Mouse (Mus musculus) stomach, embryonic 16.5 days (tissue): Measurements from ENCODE around the gene Olfr1338. TPM values are rescaled to one million over a fixed set of nuclear protein-coding genes. Genes with fewer than 3 reads are reported as not detected.
"Not testable (repeated sequence)": the region's sequence is repeated elsewhere in the genome, so short reads cannot be mapped to it uniquely, and the experiment has no call there.

Source experiments
- ATAC-seq: fragments of 200-750 bp; cut with Nextera tagmentation; 2 replicates; pipeline ENCODE4 v1.8.0; 2017; ENCODE audit warnings: moderate number of reproducible peaks, moderate TSS enrichment; ENCODE audit not compliant: insufficient read depth, low FRiP score
- H3K27ac ChIP-seq: fragments of 300-500 bp; sonication (generic); 2 replicates; pipeline ENCODE4 v1.5.1; 2014; ENCODE audit warnings: low read length
- H3K27me3 ChIP-seq: fragments of 300-500 bp; sonication (generic); 2 replicates; pipeline ENCODE4 v1.6.1; 2014; ENCODE audit warnings: low read length, control low read depth, mixed read lengths; ENCODE audit not compliant: control insufficient read depth, insufficient read depth
- H3K36me3 ChIP-seq: fragments of 300-500 bp; sonication (generic); 2 replicates; pipeline ENCODE4 v1.6.1; 2014; ENCODE audit warnings: low read length; ENCODE audit not compliant: control insufficient read depth, insufficient read depth
- H3K4me1 ChIP-seq: fragments of 300-500 bp; sonication (generic); 2 replicates; pipeline ENCODE4 v1.6.1; 2014; ENCODE audit warnings: low read length, control low read depth, mixed read lengths; ENCODE audit not compliant: control insufficient read depth, insufficient read depth
- H3K4me2 ChIP-seq: fragments of 300-500 bp; sonication (generic); 2 replicates; pipeline ENCODE4 v1.6.1; 2014; ENCODE audit warnings: low read depth, low read length, mixed read lengths
- H3K4me3 ChIP-seq: fragments of 300-500 bp; sonication (generic); replicated peaks from 2 replicates; pipeline ENCODE4 v1.5.1; 2014; ENCODE audit warnings: mild to moderate bottlenecking, low read length
- H3K9ac ChIP-seq: fragments of 300-500 bp; sonication (generic); 2 replicates; pipeline ENCODE4 v1.6.1; 2014; ENCODE audit warnings: low read length
- H3K9me3 ChIP-seq: fragments of 300-500 bp; sonication (generic); replicated peaks from 2 replicates; pipeline ENCODE4 v1.6.1; 2016; ENCODE audit warnings: low read length, control low read depth; ENCODE audit not compliant: control insufficient read depth
- WGBS: fragments of 180-500 bp; shearing (Covaris S2); extraction: QIAGEN DNeasy Blood & Tissue Kit; methylation state at CpG from one replicate; pipeline ENCODE4 v1.1.7; 2014; 5-methylcytosine and 5-hydroxymethylcytosine counted together
- polyA plus RNA-seq: library from polyadenylated mRNA; unstranded; fragments of >200 nt; fragmentation: Nextera tagmentation; extraction: Ambion mirVana; gene quantifications from 2 replicates; pipeline ENCODE4 v1.2.1, GENCODE M21; 2015

The Olfr1338 gene
- polyA plus RNA-seq = not detected in 2 replicates

DNA sequence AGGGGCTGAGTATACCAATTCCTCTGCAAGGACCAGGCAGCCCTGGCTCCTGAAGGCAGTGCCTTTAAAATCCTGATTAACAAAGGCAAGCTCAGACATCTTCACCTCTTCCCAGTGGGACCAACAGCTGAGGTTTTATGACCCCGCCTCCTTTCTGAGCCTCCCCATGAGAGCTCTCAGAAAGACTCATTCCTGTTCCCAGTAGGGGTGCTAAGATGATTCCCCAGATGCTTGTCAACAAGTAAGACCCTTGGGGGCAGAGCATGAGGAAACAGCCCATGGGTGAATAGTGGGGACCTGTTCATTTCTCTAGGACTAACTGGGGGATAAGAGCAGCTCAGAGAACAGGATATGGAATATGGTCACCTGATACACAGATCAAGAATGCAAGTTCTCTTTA is at the start of gene Olfr1338:
Gene Olfr1338 (minus strand): TSS at position 101 of the 400 bp plus-strand sequence.
- Histone ChIP-seq H3K36me3 (no peaks in the 10 kb centered on the region), H3K4me2 (no peak within 1 kb of the TSS), H3K9ac (no peak within 1 kb of the TSS), H3K4me1 (no peaks in the 10 kb centered on the region), H3K4me3 (no peak within 1 kb of the TSS), H3K27me3 (no peaks in the 10 kb centered on the region), H3K27ac (no peak within 1 kb of the TSS), H3K9me3 (no peaks in the 10 kb centered on the region)
- WGBS = 82% methylated on average over 1 of the region's 1 CpGs
- ATAC-seq = no peak

GRCm38 (mm10) chr4:118792796-118793195 is 34.3 kb upstream of the Olfr1338 start:
- not testable (repeated sequence) for H3K36me3 ChIP-seq, H3K27me3 ChIP-seq, H3K9me3 ChIP-seq, H3K27ac ChIP-seq, ATAC-seq, H3K9ac ChIP-seq, H3K4me1 ChIP-seq, H3K4me2 ChIP-seq, H3K4me3 ChIP-seq

DNA sequence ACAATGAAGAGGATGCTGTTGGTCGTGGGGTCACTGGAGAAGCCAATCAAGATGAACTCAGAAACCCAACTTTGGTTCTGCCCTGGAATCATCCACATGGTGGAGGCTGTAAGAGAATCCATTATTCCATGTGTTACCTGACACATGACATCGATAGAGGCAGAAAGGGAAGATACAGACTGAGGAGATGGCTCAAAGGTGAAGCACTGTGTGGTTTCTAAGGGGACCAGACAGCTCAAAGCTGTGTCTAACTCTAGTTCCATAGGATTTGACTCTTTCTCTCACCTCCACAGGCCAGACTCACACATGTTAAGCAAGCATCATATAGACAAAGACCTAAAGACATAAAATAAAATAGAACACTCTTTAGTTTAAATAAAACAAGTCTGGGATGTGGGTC is 23.9 kb upstream of the Olfr1338 start, which contains the start of gene Olfr1337:
Gene Olfr1337 (minus strand): TSS at position 101 of the 400 bp plus-strand sequence.
- H3K4me2 ChIP-seq = no peak within 1 kb of the TSS
- ATAC-seq = no peak
- H3K36me3 ChIP-seq = no peaks in the 10 kb centered on the region
- H3K4me1 ChIP-seq = no peaks in the 10 kb centered on the region
- no peak within 1 kb of the TSS for H3K9ac ChIP-seq
- no peaks in the 10 kb centered on the region for H3K9me3 ChIP-seq
- H3K27ac ChIP-seq = no peak within 1 kb of the TSS
- WGBS = 74% methylated on average over 2 of the region's 2 CpGs
- H3K27me3 ChIP-seq = no peaks in the 10 kb centered on the region
- no peak within 1 kb of the TSS for H3K4me3 ChIP-seq

- no peaks in the 10 kb centered on the region for H3K4me1 ChIP-seq
- WGBS = 12% methylated on average over 16 of the region's 16 CpGs
- peaks cover 4% of the 10 kb centered on the region; the same call in 1 of the 2 replicates for H3K27me3 ChIP-seq
Measured at GRCm38 (mm10) chr4:118741881-118742280, 16.7 kb downstream of the Olfr1338 start.

DNA sequence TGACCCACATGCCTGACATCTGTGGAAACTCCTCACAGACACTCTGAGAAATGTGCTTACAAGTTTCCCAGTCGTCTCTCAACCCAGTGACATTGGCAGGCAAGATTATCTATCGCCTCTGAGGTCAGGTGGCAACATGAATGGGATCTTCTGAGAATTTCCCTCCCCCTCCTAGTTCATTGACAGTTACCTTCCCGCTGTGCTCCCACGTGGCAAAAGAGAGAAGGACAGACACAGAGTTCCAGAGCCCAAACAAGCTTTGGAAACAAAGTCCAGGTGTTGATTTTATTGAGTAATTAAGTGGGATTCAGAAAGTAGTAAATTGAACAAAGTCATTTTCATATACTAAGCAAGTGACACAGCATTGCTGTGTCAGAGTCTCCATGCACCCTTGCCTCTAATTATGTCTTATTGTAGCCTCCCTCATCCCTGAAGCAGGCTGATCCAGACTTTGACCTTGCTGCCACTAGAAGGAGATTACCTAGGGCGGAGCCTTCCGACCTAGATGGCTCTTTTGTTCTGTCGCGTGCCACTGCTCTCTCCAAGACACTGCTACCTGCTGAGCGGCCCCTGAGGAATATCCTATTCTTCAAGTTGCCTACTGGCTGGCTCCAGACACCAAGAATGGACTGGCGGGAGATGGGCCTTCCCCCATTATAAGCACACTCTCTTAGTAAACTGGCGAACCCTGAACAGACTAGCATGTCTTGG is 17.4 kb downstream of the Olfr1338 start:
- no peak for ATAC-seq
- Histone ChIP-seq H3K4me3 (no peak overlapping the region), H3K9ac (no peak overlapping the region), H3K27me3 (peaks cover 4% of the 10 kb centered on the region; the same call in 1 of the 2 replicates), H3K27ac (no peak overlapping the region), H3K4me1 (no peaks in the 10 kb centered on the region), H3K9me3 (no peaks in the 10 kb centered on the region), H3K4me2 (no peak overlapping the region), H3K36me3 (no peaks in the 10 kb centered on the region)
- WGBS = 6% methylated on average over 11 of the region's 11 CpGs

More at GRCm38 (mm10) chr4:118741881-118742280, 16.7 kb downstream of the Olfr1338 start:
- Histone ChIP-seq H3K9me3 (no peaks in the 10 kb centered on the region), H3K36me3 (no peaks in the 10 kb centered on the region), H3K27ac (no peak overlapping the region), H3K9ac (no peak overlapping the region), H3K4me3 (no peak overlapping the region), H3K4me2 (no peak overlapping the region)
- ATAC-seq = no peak

DNA sequence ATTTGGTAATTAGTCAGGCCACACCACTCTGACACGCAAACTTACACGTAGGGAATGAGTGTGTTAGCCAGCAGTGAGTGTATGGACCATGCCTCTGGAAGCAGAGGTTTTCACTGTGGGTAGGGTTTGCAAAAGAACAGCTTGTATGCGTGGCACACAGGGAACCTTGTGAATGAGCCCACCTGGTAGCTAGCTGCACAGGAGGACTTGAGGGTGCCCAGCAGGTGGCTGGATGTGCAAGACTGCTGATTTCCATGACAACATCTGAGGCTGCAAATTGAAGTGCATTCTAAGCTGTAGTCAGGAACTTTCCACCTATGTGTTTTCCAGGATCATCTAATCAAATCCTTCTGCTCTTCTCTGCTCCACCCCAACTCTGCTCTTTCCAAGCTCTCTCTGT is 19.0 kb downstream of the Olfr1338 start:
- Histone ChIP-seq H3K4me2 (no peak overlapping the region), H3K9me3 (no peaks in the 10 kb centered on the region), H3K36me3 (no peaks in the 10 kb centered on the region), H3K4me3 (no peak overlapping the region), H3K9ac (no peak overlapping the region), H3K4me1 (no peaks in the 10 kb centered on the region), H3K27me3 (peaks cover 4% of the 10 kb centered on the region; the same call in 1 of the 2 replicates), H3K27ac (no peak overlapping the region)
- 61% methylated on average over 3 of the region's 3 CpGs for WGBS
- ATAC-seq = no peak

DNA sequence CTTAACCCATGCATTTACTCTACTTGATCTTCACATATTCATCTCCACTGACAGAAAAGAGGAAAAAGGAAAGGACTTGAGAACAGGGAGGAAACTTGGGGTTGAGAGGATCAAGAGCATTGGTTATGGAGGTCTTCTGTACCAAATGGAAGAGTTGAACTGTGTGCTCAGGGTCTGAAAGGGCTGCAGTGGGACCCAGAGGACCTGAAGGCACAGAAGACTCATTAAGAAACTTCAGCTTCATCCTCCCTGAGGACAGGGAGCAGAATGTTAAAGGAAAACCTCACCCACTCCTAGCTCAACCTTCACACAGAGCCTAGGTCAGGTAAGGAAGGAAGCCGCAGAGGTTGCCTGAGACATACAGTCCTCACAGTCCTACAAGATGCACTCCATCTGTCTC is 26.7 kb downstream of the Olfr1338 start, which contains the start of gene Olfr1339:
Gene Olfr1339 (plus strand): TSS at position 301 of the 400 bp plus-strand sequence.
- Histone ChIP-seq H3K4me3 (no peak within 1 kb of the TSS), H3K4me1 (no peaks in the 10 kb centered on the region), H3K4me2 (no peak within 1 kb of the TSS), H3K36me3 (no peaks in the 10 kb centered on the region), H3K9me3 (no peaks in the 10 kb centered on the region), H3K9ac (no peak within 1 kb of the TSS), H3K27me3 (no peaks in the 10 kb centered on the region), H3K27ac (no peak within 1 kb of the TSS)
- no peak for ATAC-seq
- 100% methylated on average over 1 of the region's 1 CpGs for WGBS

DNA sequence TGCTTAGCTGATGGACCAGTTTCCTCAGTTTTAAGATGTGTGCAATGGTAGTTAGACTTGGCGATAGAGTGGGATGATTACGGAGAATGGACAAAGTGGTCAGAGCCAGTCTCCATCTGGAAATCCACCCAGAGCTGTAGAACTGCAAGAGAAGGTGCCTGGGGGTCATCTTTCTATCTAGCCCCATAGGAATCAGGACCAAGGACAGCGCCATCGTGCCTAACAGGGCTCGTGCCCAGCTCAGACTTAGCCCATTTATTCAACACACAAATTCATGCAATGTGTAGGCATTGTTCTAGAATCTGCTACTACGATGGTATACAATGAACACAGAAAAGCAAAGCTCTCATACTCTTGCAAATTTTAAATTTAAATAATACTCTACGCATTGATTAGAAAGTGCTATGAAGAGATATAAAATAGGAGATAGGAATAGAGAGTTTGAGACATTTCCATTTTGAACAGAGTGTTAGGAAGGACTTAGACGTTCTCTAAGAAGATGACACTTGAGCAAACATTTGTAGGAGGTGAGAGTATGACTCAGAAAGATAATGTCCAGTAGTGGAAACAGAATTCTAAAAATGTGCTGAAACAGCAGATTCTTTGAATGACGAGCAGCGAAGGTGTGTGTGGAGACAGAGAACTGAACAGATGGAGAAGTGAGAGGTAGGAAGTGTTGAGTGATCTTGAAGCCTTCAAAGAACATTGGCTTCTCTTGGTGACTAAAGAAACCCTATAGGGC is 36.6 kb downstream of the Olfr1338 start:
- no peak overlapping the region for H3K9ac ChIP-seq
- no peak for ATAC-seq
- H3K27me3 ChIP-seq = no peaks in the 10 kb centered on the region
- H3K36me3 ChIP-seq = no peaks in the 10 kb centered on the region
- H3K27ac ChIP-seq = no peak overlapping the region
- H3K9me3 ChIP-seq = no peaks in the 10 kb centered on the region
- H3K4me2 ChIP-seq = no peak overlapping the region
- H3K4me3 ChIP-seq = no peak overlapping the region
- no peaks in the 10 kb centered on the region for H3K4me1 ChIP-seq
- WGBS = 50% methylated on average over 10 of the region's 10 CpGs

DNA sequence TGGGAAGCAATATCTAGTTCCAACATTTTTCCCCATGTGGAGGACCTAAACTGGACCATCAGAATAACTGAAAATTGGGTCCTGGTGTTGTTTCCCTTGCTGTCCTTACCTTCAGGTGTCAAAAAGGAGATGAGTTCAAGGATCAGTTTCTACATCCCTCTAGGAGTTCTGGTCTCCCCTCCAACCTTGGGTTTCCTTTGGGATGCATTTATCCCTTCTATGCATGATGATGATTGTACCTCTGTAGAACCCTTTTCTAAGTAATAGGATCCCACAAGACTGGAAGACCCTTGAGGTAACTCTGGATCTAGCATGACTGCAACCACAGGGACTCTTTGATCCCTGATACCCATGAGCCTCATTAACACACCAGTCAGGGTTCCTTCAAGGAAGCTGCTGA is 38.7 kb downstream of the Olfr1338 start, which contains the start of gene Olfr1340:
Gene Olfr1340 (plus strand): TSS at position 301 of the 400 bp plus-strand sequence.
- Histone ChIP-seq H3K4me3 (no peak within 1 kb of the TSS), H3K9ac (no peak within 1 kb of the TSS), H3K36me3 (no peaks in the 10 kb centered on the region), H3K27me3 (no peaks in the 10 kb centered on the region), H3K9me3 (no peaks in the 10 kb centered on the region), H3K4me1 (no peaks in the 10 kb centered on the region), H3K27ac (no peak within 1 kb of the TSS), H3K4me2 (no peak within 1 kb of the TSS)
- no peak for ATAC-seq
